Mouse (Mus musculus) hindbrain, embryonic 10.5 days (tissue): Measurements from ENCODE around the gene Tatdn3. TPM values are rescaled to one million over a fixed set of nuclear protein-coding genes. Genes with fewer than 3 reads are reported as not detected.
A peak's percentile ranks its signal among the peaks of the same experiment; 100 is the strongest.
"Not testable (repeated sequence)": the region's sequence is repeated elsewhere in the genome, so short reads cannot be mapped to it uniquely, and the experiment has no call there.

Experiments used
- DNase-seq: peaks from one replicate; pipeline ENCODE4 v3.0.0-alpha.2; 2017; ENCODE audit warnings: low spot score
- H3K27ac ChIP-seq: fragments of 300-500 bp; sonication (generic); 2 replicates; pipeline ENCODE4 v1.5.1; 2016; ENCODE audit warnings: mild to moderate bottlenecking, moderate library complexity
- H3K27me3 ChIP-seq: fragments of 300-500 bp; sonication (generic); 2 replicates; pipeline ENCODE4 v1.6.1; 2016; ENCODE audit warnings: mild to moderate bottlenecking; ENCODE audit not compliant: poor library complexity, insufficient read depth, severe bottlenecking
- H3K36me3 ChIP-seq: fragments of 300-500 bp; sonication (generic); 2 replicates; pipeline ENCODE4 v1.6.1; 2016; ENCODE audit warnings: mild to moderate bottlenecking, moderate library complexity
- H3K4me1 ChIP-seq: fragments of 300-500 bp; sonication (generic); replicated peaks from 2 replicates; pipeline ENCODE4 v1.6.1; 2016; ENCODE audit warnings: mild to moderate bottlenecking
- H3K4me3 ChIP-seq: fragments of 300-500 bp; sonication (generic); 2 replicates; pipeline ENCODE4 v1.5.1; 2016; ENCODE audit warnings: mild to moderate bottlenecking, moderate library complexity
- H3K9me3 ChIP-seq: fragments of 300-500 bp; sonication (generic); 2 replicates; pipeline ENCODE4 v1.6.1; 2016; ENCODE audit warnings: mild to moderate bottlenecking, moderate library complexity
- WGBS: fragments of 180-500 bp; shearing (Covaris S2); methylation state at CpG from one replicate; pipeline ENCODE4 v1.1.7; 2016; 5-methylcytosine and 5-hydroxymethylcytosine counted together
- polyA plus RNA-seq: library from polyadenylated mRNA; unstranded; fragments of >200 nt; fragmentation: Nextera tagmentation; extraction: Ambion mirVana; gene quantifications from 2 replicates; pipeline ENCODE4 v1.2.1, GENCODE M21; 2016

The Tatdn3 gene
- polyA plus RNA-seq, 1 experiment from 2014 or later = 13.9 TPM

DNA sequence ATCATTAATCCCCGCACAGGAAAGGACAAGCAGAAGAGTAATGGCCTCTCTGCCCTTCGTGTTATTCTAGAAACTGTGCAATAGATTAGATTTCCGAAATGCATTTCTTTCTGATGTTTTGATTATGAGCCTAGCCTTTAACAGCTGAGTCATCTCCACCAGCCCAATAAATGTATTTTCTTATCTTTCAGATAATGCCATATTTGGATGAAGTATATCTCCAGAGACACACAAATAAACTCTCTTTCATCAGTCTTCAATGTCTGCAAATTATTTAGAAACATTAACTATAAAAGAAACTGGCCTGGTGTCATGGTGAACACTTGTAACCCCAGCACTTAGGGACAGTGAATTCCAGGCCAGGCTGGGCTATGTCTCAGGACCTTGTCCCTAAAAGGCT lies 20.0 kb downstream of the Tatdn3 start:
- WGBS = 93% methylated on average over 3 of the region's 3 CpGs
- no peaks in the 10 kb centered on the region for H3K4me1 ChIP-seq
- no peak overlapping the region for H3K27ac ChIP-seq
- no peaks in the 10 kb centered on the region for H3K36me3 ChIP-seq
- H3K27me3 ChIP-seq = no peaks in the 10 kb centered on the region
- H3K4me3 ChIP-seq = no peak overlapping the region
- DNase-seq = no peak
- H3K9me3 ChIP-seq = no peaks in the 10 kb centered on the region

DNA sequence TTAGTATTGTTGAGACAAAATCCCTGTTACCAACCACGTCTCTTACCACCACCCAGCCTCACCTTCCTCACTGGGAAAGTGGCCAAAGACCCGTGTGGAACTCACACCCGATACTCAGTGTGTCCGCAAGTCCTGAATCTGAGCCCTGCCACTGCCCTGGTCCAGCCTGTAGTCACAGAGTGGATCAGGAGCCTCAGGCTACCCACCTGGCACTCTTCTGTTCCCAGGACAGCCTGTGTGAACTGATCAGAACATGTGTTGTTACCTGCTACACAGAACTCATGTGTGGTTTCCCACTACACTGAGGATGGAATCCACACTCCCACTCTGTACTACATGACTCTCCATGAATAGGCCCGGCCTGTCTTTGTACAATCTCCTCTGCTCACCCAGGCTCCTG lies 20.6 kb downstream of the Tatdn3 start:
- Histone ChIP-seq H3K4me1 (no peaks in the 10 kb centered on the region), H3K36me3 (no peaks in the 10 kb centered on the region), H3K4me3 (no peak overlapping the region), H3K27ac (no peak overlapping the region), H3K27me3 (no peaks in the 10 kb centered on the region), H3K9me3 (no peaks in the 10 kb centered on the region)
- 84% methylated on average over 5 of the region's 5 CpGs for WGBS
- DNase-seq = no peak

DNA sequence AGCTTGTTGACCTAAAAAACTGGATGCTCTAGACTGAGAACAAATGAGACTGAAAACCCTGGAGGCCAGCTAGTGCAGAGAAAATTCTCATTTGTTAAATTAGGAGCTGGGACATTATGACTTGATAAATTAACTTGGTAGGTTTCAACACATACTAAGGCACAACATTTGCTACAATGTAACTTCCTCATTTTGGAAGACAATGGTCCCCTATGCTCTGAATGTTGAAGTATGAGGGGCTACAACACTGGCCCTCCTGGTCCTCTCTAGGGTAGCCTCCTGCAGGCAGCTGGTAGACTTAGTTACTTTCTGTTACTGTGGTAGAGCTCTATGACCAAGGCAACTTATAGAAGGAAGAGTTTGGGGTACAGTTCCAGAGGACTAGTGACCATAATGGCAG lies 21.4 kb downstream of the Tatdn3 start:
- Histone ChIP-seq H3K4me3 (no peak overlapping the region), H3K27me3 (no peaks in the 10 kb centered on the region), H3K4me1 (no peaks in the 10 kb centered on the region), H3K36me3 (no peaks in the 10 kb centered on the region), H3K27ac (no peak overlapping the region), H3K9me3 (no peaks in the 10 kb centered on the region)
- DNase-seq = no peak

DNA sequence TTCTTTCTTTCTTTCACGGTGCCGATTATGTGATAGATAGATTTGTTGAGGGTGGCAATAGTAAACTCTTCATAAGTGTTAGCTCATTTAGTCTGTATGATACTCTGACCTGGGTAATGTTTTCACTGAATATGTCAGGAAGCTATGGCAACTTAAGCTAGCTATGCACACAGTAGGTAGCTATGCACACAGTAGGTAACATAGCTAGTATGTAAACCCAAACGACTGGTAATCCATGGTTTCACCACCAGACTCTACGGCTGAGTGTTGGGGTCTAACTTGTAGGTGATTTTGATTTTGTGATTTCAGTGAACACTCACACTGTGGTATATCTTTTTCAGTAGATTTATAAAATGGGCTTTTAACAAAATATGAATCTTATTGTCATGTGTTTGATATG lies 24.7 kb downstream of the Tatdn3 start:
- no peaks in the 10 kb centered on the region for H3K27me3 ChIP-seq
- H3K9me3 ChIP-seq = no peaks in the 10 kb centered on the region
- no peak for DNase-seq
- H3K27ac ChIP-seq = no peak overlapping the region
- WGBS = 87% methylated on average over 4 of the region's 4 CpGs
- peaks cover 5% of the 10 kb centered on the region; the same call in 1 of the 2 replicates for H3K4me1 ChIP-seq
- no peaks in the 10 kb centered on the region for H3K36me3 ChIP-seq
- no peak overlapping the region for H3K4me3 ChIP-seq

DNA sequence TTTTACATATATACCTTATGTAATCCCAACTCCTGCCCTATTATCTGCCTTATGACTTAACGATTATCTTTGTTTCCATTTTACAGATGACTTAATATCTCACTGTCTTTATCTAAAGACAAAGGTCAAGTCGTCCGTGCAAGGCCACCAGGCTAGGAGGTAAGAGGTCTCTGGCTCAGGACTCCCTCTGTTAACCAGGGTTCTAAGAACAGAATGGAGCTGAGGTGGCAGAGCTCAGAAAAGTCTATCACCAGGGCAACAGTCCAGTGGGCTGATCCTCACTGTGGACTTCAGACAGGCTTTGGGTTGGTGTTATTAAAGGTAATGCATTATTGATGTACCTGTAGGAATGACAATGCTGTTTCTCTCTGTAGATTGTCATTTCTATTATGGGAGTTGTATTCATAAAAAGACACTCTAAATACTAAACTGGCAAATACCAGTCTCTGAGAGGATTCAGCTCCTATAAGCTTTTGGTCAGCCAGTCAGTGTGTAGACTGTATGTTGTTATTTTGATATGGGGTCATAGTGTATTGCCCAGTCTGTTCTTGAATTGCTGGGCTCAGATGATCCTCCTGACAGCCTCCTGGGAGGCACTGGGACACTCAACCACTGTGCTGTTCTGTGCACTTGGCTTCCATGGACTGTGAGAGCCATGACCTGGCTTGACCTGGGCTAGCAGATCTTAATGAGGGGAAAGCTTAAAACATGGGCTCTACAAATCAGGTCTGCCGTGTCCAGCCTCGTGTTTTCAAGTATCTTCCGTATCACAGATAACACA lies 26.0 kb downstream of the Tatdn3 start, which contains the start of gene Spata45:
TSS of gene Spata45 (plus strand) at position 86 of the 781 bp plus-strand sequence.
- no peak for DNase-seq

DNA sequence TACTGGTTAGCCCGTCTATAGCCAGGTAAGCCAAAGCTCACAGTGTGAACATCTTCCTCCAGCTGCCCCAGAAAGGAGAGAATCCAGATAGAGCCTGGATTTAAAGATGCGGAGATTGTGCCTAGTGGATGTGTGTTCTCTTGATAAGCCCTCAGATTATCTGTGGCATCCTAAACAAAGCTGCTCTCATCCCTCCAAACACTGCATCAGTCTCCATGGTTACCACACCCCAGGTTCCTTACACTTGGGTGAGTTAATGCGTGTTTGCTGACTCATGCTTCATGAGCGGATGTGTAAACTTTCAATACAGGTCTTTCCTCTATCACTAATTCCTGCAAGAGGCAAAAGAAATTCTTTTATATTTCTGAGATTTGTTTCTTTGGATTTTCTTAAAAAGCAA lies 27.1 kb downstream of the Tatdn3 start:
- Histone ChIP-seq H3K27ac (no peak overlapping the region), H3K36me3 (no peaks in the 10 kb centered on the region), H3K4me1 (peaks cover 5% of the 10 kb centered on the region; the same call in 1 of the 2 replicates), H3K4me3 (no peak overlapping the region), H3K9me3 (no peaks in the 10 kb centered on the region), H3K27me3 (no peaks in the 10 kb centered on the region)
- DNase-seq = no peak
- 36% methylated on average over 4 of the region's 4 CpGs for WGBS

More for the DNA sequence above, 26.0 kb downstream of the Tatdn3 start, which contains the start of gene Spata45:
- WGBS = 79% methylated on average over 6 of the region's 6 CpGs
- Histone ChIP-seq H3K27me3 (no peaks in the 10 kb centered on the region), H3K9me3 (no peaks in the 10 kb centered on the region), H3K4me1 (peaks cover 5% of the 10 kb centered on the region; the same call in 1 of the 2 replicates), H3K27ac (no peak within 1 kb of the TSS), H3K4me3 (no peak within 1 kb of the TSS), H3K36me3 (no peaks in the 10 kb centered on the region)

DNA sequence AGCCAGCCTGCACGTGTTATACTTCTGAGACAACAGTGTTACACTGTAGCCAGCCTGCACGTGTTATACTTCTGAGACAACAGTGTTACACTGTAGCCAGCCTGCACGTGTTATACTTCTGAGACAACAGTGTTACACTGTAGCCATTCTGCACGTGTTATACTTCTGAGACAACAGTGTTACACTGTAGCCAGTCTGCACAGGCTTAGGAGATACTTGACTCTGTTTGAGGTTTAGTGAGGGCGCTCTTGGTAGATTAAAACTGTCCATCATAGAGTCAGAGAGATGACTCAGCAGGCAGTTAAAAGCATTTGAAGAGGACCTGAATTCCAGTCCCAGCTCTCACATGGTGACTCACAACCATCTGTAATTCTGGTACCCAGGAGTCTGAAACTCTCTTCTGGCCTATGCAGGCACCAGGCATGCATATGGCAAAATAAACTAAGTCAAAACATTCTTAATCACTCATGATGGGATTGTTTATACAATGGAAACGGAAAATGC lies 31.8 kb downstream of the Tatdn3 start:
- not testable (repeated sequence) for H3K27ac ChIP-seq, H3K9me3 ChIP-seq, H3K4me3 ChIP-seq, H3K27me3 ChIP-seq, DNase-seq, H3K36me3 ChIP-seq
- WGBS = 82% methylated on average over 6 of the region's 6 CpGs
- peaks cover 16% of the 10 kb centered on the region for H3K4me1 ChIP-seq

DNA sequence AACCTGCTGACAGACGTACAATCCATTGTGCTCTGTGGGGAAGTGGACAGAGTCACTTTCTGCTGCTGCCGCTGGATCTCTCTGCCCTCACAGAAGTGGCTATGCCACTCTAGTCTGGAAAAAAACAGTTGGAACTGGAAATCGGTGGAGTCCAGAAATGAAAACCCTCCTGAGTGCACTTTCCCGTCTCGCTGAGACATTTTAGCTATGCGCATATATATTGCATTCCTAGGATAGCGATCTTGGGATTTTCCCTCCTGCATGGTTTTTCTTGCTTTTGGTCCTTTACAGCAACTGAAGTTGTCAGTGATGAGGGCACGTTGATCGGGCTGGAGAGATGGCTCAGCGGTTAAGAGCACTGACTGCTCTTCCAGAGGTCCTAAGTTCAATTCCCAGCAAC lies 32.5 kb downstream of the Tatdn3 start:
- no peak overlapping the region for H3K4me3 ChIP-seq
- no peaks in the 10 kb centered on the region for H3K36me3 ChIP-seq
- H3K9me3 ChIP-seq = no peaks in the 10 kb centered on the region
- no peaks in the 10 kb centered on the region for H3K27me3 ChIP-seq
- H3K4me1 ChIP-seq = peaks cover 20% of the 10 kb centered on the region
- no peak for DNase-seq
- H3K27ac ChIP-seq = no peak overlapping the region
- 73% methylated on average over 10 of the region's 10 CpGs for WGBS

DNA sequence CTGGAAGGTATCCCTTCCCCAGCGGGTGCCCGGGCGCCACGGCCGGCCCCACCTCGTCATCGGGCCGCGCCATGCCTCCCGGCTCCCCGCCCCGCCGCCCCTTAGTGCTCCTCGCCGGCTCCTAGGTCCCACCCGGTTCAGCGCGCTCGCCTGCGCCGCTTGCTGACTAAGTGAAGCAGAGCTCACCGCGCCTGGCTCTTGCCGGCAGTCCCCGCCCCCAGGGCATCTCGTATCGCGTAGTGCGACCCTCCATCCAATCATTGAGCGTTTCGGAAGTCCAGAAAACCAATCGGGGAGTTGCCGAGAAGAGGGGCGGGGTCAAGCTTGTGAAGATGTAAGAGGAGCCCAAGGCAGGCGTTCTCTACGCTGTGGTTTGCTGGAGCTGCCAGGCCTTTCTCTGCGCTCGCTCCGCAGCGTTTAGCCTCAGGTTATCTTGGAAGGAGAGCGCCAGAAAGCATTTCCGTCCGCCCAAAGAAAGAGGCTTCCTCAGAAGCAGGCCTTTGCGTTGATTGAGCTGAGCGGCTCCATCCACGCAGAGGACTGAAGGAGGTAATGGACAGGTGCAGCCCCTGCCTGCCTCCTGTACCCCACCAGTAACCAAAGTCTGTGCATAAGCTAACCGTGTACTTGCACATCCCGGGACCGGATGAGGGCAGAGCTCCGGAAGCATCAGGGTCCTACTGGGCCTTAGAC lies 36.6 kb downstream of the Tatdn3 start, which contains the start of gene Flvcr1:
TSS of gene Flvcr1 (minus strand) at position 138 of the 693 bp plus-strand sequence.
- peak; percentile 99 for DNase-seq
- Histone ChIP-seq H3K27me3 (no peaks in the 10 kb centered on the region), H3K9me3 (no peaks in the 10 kb centered on the region), H3K36me3 (peaks cover 10% of the 10 kb centered on the region), H3K4me1 (peaks cover 31% of the 10 kb centered on the region), H3K27ac (peak within 1 kb of the TSS; percentile 93), H3K4me3 (peak within 1 kb of the TSS; percentile 71)
- under 1% methylated on average over 50 of the region's 50 CpGs for WGBS

DNA sequence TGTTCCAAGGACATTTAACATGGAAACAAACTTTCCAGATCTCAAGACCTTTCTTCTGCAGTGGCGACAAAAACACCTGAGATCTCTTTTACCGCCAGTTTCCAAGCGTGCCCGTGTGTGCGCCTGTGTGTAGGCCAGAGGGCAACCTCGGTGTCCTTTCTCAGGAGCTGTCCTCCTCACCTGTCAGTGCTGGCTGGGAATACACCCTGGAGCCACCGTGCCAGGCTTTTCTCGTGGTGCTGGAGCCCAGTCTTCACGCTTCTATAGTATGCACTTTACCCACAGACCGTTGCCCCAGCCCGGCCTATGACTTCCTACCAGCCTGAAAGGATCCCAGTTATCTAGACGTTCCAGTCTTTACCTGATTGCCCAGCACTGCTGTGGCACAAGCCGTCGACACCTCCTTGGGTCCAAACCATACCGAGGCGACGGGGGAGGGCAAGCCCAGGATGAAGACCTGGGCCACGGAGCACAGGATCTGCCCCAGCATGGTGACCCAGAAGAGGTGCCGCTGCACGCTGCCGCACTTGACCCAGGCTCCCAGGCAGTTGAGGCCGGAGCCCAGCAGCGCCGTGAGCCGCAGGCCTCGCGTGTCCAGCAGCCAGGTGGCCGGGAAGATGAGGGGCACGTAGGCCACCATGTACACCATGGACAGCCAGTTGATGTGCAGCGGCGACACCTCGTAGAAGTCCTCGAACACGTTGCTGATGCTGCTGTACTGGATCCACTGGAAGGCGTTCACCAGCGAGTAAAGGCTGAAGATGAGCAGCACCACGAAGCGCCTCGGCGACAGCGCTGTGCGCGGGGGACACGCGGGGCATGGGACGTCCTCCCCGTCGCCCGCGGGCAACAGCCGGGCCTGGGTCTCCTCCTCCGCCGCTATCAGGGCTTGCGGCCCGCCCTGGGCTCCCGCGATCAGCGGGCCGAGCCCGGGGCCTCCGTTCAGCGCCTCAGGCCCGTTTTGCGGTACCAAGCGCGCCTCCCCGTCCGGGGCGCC lies 37.4 kb downstream of the Tatdn3 start:
- Histone ChIP-seq H3K4me3 (peak overlapping the region; percentile 71), H3K27ac (peak overlapping the region; percentile 93), H3K9me3 (no peaks in the 10 kb centered on the region), H3K27me3 (no peaks in the 10 kb centered on the region), H3K4me1 (peaks cover 31% of the 10 kb centered on the region), H3K36me3 (peaks cover 10% of the 10 kb centered on the region)
- DNase-seq = no peak
- 2% methylated on average over 69 of the region's 69 CpGs for WGBS

DNA sequence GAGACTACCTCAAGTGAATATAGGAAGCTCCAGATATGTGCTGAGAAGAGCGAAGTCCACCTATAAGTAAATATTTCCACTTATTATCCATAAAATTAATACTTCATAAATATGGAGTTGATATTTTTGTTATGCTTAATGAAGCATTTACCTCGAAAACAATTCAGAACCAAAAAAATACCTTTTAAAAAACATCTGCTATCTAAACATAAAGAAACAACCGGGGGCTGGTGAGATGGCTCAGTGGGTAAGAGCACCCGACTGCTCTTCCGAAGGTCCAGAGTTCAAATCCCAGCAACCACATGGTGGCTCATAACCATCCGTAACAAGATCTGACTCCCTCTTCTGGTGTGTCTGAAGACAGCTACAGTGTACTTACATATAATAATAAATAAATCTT lies 38.9 kb downstream of the Tatdn3 start:
- H3K27ac ChIP-seq, DNase-seq, H3K4me3 ChIP-seq, H3K27me3 ChIP-seq, H3K9me3 ChIP-seq: not testable (repeated sequence)
- WGBS = 96% methylated on average over 6 of the region's 6 CpGs
- Histone ChIP-seq H3K4me1 (peaks cover 31% of the 10 kb centered on the region), H3K36me3 (peaks cover 14% of the 10 kb centered on the region)

DNA sequence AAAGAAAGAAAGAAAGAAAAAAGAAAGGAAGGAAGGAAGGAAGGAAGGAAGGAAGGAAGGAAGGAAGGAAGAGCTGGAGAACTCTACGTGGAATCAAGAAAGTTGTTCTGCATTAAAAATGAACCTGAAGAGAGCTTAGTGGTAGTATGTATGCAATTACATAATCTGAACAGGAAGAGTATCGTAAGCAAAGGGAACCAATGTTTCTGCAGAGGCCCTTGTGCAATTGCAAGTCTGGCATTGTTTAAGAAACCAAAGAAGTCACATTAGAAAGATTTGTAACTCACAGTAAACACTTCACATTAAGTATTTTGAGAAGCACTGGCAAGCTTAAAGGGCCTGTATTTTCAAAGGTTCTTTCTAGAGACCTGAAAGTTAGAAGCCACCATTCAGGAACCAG lies 39.6 kb downstream of the Tatdn3 start:
- Histone ChIP-seq H3K27me3 (no peaks in the 10 kb centered on the region), H3K4me1 (peaks cover 31% of the 10 kb centered on the region), H3K27ac (no peak overlapping the region), H3K36me3 (peaks cover 14% of the 10 kb centered on the region), H3K9me3 (no peaks in the 10 kb centered on the region), H3K4me3 (no peak overlapping the region)
- DNase-seq = no peak
- 93% methylated on average over 2 of the region's 2 CpGs for WGBS
